Mouse (Mus musculus) small intestine, adult 2 months (tissue): ENCODE measurements around the gene Cfap20.

Experiments
- CTCF ChIP-seq: fragments of 200-500 bp; IDR thresholded peaks from 2 replicates; pipeline ENCODE4 v1.5.1; 2012; ENCODE audit warnings: low read depth, mild to moderate bottlenecking, control low read depth, inconsistent platforms, low read length, moderate library complexity, mixed read lengths; ENCODE audit not compliant: insufficient replicate concordance, insufficient read length; ENCODE audit errors: extremely low read depth
- POLR2A ChIP-seq: fragments of 200-500 bp; IDR thresholded peaks from 2 replicates; pipeline ENCODE4 v1.6.1; 2012; ENCODE audit warnings: low read depth, mild to moderate bottlenecking, control low read depth, inconsistent platforms, low read length, moderate library complexity

DNA sequence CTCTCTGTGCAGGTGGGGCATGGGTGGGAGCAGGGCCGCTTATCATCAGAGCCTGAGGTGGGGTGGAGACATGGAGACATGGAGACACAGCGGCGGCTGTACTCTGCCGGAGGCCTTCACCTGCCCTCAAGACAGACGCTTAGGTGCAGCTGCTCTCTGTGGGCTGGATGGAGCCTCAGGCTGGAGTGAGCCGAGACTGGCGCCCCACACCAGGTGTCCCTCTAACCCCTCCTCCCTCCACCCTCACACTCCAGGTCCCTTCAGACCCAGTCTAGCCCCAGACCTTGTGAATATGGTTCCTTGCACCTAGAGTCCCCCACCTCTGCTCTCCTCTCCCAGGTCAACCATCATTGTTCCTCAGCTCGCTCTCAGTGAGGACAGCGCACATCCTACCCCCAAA, 35.5 kb downstream of the Cfap20 start:
- TF ChIP-seq CTCF (no peak), POLR2A (no peak)
